Mouse (Mus musculus) embryonic facial prominence, embryonic 13.5 days (tissue): ENCODE measurements around the gene Lenep. TPM values are rescaled to one million over a fixed set of nuclear protein-coding genes. Genes with fewer than 3 reads are reported as not detected.
A peak's percentile ranks its signal among the peaks of the same experiment; 100 is the strongest.

Source experiments
- ATAC-seq: fragments of 200-750 bp; cut with Nextera tagmentation; 2 replicates; pipeline ENCODE4 v1.8.0; 2017; ENCODE audit warnings: low read depth; ENCODE audit not compliant: insufficient number of reproducible peaks, insufficient read depth, low FRiP score, low TSS enrichment
- H3K27ac ChIP-seq: fragments of 300-500 bp; sonication (generic); 2 replicates; pipeline ENCODE4 v1.5.1; 2015; ENCODE audit warnings: moderate library complexity, mild to moderate bottlenecking, inconsistent platforms
- H3K27me3 ChIP-seq: fragments of 300-500 bp; sonication (generic); 2 replicates; pipeline ENCODE4 v1.6.1; 2015; ENCODE audit warnings: mild to moderate bottlenecking, inconsistent platforms
- H3K36me3 ChIP-seq: fragments of 300-500 bp; sonication (generic); 2 replicates; pipeline ENCODE4 v1.6.1; 2015; ENCODE audit warnings: mild to moderate bottlenecking, inconsistent platforms
- H3K4me1 ChIP-seq: fragments of 300-500 bp; sonication (generic); 2 replicates; pipeline ENCODE4 v1.6.1; 2015; ENCODE audit warnings: inconsistent platforms
- H3K4me2 ChIP-seq: fragments of 300-500 bp; sonication (generic); 2 replicates; pipeline ENCODE4 v1.6.1; 2015; ENCODE audit warnings: moderate library complexity, mild to moderate bottlenecking, inconsistent platforms
- H3K4me3 ChIP-seq: fragments of 300-500 bp; sonication (generic); 2 replicates; pipeline ENCODE4 v1.5.1; 2015; ENCODE audit warnings: mild to moderate bottlenecking, inconsistent platforms
- H3K9ac ChIP-seq: fragments of 300-500 bp; sonication (generic); 2 replicates; pipeline ENCODE4 v1.6.1; 2015; ENCODE audit warnings: mild to moderate bottlenecking, inconsistent platforms
- H3K9me3 ChIP-seq: fragments of 300-500 bp; sonication (generic); 2 replicates; pipeline ENCODE4 v1.6.1; 2016; ENCODE audit warnings: inconsistent platforms
- WGBS: fragments of 180-500 bp; shearing (Covaris S2); methylation state at CpG from one replicate; pipeline ENCODE4 v1.1.7; 2015; ENCODE audit warnings: mixed read lengths; 5-methylcytosine and 5-hydroxymethylcytosine counted together
- polyA plus RNA-seq: library from polyadenylated mRNA; unstranded; fragments of >200 nt; fragmentation: Nextera tagmentation; extraction: Ambion mirVana; gene quantifications from 2 replicates; pipeline ENCODE4 v1.2.1, GENCODE M21; 2015

The Lenep gene
- polyA plus RNA-seq, 1 experiment from 2014 or later: not detected

DNA sequence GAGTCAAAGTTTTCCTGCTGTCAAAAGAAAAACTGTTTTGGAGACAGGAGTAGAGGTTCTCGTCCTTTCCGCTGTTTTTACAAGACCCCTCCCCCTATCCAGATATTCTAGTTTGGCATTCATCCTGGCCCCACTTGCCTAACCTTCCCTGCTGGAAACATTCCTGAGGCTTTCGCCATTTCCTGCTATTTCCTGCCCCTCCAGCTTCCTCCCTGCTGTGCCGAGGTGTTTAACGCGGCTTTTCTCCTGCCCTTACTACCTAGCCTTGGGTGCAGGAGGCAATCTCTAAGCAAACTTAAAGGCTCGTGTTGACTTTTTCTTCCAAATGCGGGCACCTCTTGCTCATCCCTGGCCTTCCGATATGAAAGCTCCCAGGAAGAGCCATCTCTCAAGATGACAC is 17.0 kb upstream of the Lenep start:
- no peak for ATAC-seq
- Histone ChIP-seq H3K4me2 (peak overlapping the region; percentile 89), H3K27me3 (no peaks in the 10 kb centered on the region), H3K4me1 (peaks cover 57% of the 10 kb centered on the region), H3K9me3 (no peaks in the 10 kb centered on the region), H3K9ac (peak overlapping the region; percentile 76), H3K27ac (peak overlapping the region; percentile 98), H3K36me3 (peaks cover 31% of the 10 kb centered on the region), H3K4me3 (peak overlapping the region; percentile 52)
- WGBS: 2% methylated on average over 9 of the region's 9 CpGs

- H3K9ac ChIP-seq: peak overlapping the region; percentile 76
- ATAC-seq: no peak
- H3K4me2 ChIP-seq: peak overlapping the region; percentile 89
- no peaks in the 10 kb centered on the region for H3K27me3 ChIP-seq
- peak overlapping the region; percentile 52 for H3K4me3 ChIP-seq
- H3K9me3 ChIP-seq: no peaks in the 10 kb centered on the region
- peaks cover 31% of the 10 kb centered on the region for H3K36me3 ChIP-seq
- H3K27ac ChIP-seq: peak overlapping the region; percentile 98
- whole genome bisulfite sequencing: under 1% methylated on average over 16 of the region's 16 CpGs
- H3K4me1 ChIP-seq: peaks cover 54% of the 10 kb centered on the region
Observed at GRCm38 (mm10) chr3:89418861-89419250, 16.3 kb upstream of the Lenep start.

- ATAC-seq: peak; percentile 89
- H3K27ac ChIP-seq: peak within 1 kb of the TSS; percentile 98
- peaks cover 48% of the 10 kb centered on the region for H3K4me1 ChIP-seq
- H3K4me3 ChIP-seq: peak within 1 kb of the TSS; percentile 52
- H3K9me3 ChIP-seq: no peaks in the 10 kb centered on the region
- H3K9ac ChIP-seq: peak within 1 kb of the TSS; percentile 76
- H3K4me2 ChIP-seq: peak within 1 kb of the TSS; percentile 89
- no peaks in the 10 kb centered on the region for H3K27me3 ChIP-seq
- WGBS: under 1% methylated on average over 39 of the region's 39 CpGs
- peaks cover 27% of the 10 kb centered on the region for H3K36me3 ChIP-seq
Observed at GRCm38 (mm10) chr3:89418170-89418860, 15.7 kb upstream of the Lenep start, which contains the start of the genes Cks1b and Shc1. Gene Cks1b (minus strand): TSS chr3:89418383. Gene Shc1 (plus strand): TSS chr3:89418443.

GRCm38 (mm10) chr3:89417840-89418169 is 15.2 kb upstream of the Lenep start:
- peak; percentile 54; the same call in 1 of the 2 replicates for ATAC-seq
- peaks cover 43% of the 10 kb centered on the region for H3K4me1 ChIP-seq
- WGBS: under 1% methylated on average over 20 of the region's 20 CpGs

DNA sequence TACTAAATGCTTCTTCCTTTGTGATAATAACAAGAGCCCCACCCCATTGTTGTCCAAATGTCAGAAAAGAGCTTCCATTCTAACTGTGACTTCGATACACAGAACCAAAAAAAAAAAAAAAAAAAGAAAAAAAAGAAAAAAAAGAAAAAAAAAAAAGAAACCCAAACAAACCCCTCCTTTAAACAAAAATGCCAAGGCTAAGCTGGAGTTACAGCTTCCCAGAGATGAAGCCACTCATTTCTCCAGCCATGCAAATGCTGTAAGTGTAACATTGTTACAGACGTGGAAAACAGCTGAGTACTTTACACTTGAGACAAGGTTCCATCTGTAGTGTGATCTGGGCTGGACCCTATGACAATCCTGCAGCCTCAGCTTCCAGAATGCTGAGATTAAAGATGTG is 14.5 kb upstream of the Lenep start:
- 27% methylated on average over 2 of the region's 2 CpGs for WGBS
- ATAC-seq: no peak
- H3K4me3 ChIP-seq: peak overlapping the region; percentile 52
- H3K4me2 ChIP-seq: peak overlapping the region; percentile 89
- peaks cover 26% of the 10 kb centered on the region for H3K36me3 ChIP-seq
- peaks cover 37% of the 10 kb centered on the region for H3K4me1 ChIP-seq
- H3K9ac ChIP-seq: peak overlapping the region; percentile 72
- H3K27me3 ChIP-seq: no peaks in the 10 kb centered on the region
- peak overlapping the region; percentile 86; the same call in 1 of the 2 replicates for H3K27ac ChIP-seq
- no peaks in the 10 kb centered on the region for H3K9me3 ChIP-seq

More at GRCm38 (mm10) chr3:89417840-89418169, 15.2 kb upstream of the Lenep start:
- Histone ChIP-seq H3K27me3 (no peaks in the 10 kb centered on the region), H3K4me3 (peak overlapping the region; percentile 52), H3K27ac (peak overlapping the region; percentile 86), H3K4me2 (peak overlapping the region; percentile 89), H3K36me3 (peaks cover 26% of the 10 kb centered on the region), H3K9ac (peak overlapping the region; percentile 72), H3K9me3 (no peaks in the 10 kb centered on the region)

GRCm38 (mm10) chr3:89416158-89416557 is 13.6 kb upstream of the Lenep start:
- peak overlapping the region; percentile 89; the same call in 1 of the 2 replicates for H3K4me2 ChIP-seq
- 96% methylated on average over 8 of the region's 8 CpGs for WGBS
- no peak overlapping the region for H3K9ac ChIP-seq
- ATAC-seq: no peak
- no peak overlapping the region for H3K4me3 ChIP-seq
- peaks cover 26% of the 10 kb centered on the region for H3K36me3 ChIP-seq
- no peaks in the 10 kb centered on the region for H3K9me3 ChIP-seq
- H3K27me3 ChIP-seq: no peaks in the 10 kb centered on the region
- H3K27ac ChIP-seq: no peak overlapping the region
- peaks cover 28% of the 10 kb centered on the region for H3K4me1 ChIP-seq

- peak; percentile 100 for ATAC-seq
- Histone ChIP-seq H3K27ac (no peak within 1 kb of the TSS), H3K27me3 (no peaks in the 10 kb centered on the region), H3K4me1 (peaks cover 13% of the 10 kb centered on the region), H3K36me3 (peaks cover 42% of the 10 kb centered on the region), H3K9me3 (no peaks in the 10 kb centered on the region), H3K4me2 (peak within 1 kb of the TSS; percentile 68), H3K4me3 (peak within 1 kb of the TSS; percentile 53), H3K9ac (peak within 1 kb of the TSS; percentile 69)
- WGBS: 6% methylated on average over 28 of the region's 28 CpGs
Observed at GRCm38 (mm10) chr3:89411490-89412393, 9.1 kb upstream of the Lenep start, which contains the start of gene Flad1. Gene Flad1 (minus strand): TSS chr3:89411870.

DNA sequence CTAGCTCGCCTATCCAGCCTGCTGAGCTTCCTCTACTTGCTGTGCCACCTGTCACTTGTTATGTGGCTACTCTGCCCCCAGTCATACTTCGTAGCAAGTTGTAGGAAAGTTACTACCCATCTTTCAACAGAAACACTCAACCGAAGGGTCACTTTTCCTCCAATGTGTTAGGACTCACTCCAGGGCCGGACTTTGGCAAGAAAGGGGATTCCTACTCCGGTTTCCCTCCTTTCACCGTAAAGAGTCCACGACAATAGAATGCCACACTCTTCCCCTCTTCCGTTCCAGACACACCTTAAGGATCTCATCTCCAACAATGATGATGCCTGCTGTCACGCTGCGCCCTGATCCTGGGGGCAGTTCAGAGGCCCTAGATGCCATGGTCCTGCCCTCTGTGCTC is 8.3 kb upstream of the Lenep start:
- Histone ChIP-seq H3K27me3 (no peaks in the 10 kb centered on the region), H3K36me3 (peaks cover 39% of the 10 kb centered on the region), H3K4me2 (peak overlapping the region; percentile 68), H3K4me3 (peak overlapping the region; percentile 53), H3K9me3 (no peaks in the 10 kb centered on the region), H3K9ac (peak overlapping the region; percentile 69), H3K27ac (no peak overlapping the region), H3K4me1 (peaks cover 7% of the 10 kb centered on the region)
- WGBS: 82% methylated on average over 10 of the region's 10 CpGs
- no peak for ATAC-seq

DNA sequence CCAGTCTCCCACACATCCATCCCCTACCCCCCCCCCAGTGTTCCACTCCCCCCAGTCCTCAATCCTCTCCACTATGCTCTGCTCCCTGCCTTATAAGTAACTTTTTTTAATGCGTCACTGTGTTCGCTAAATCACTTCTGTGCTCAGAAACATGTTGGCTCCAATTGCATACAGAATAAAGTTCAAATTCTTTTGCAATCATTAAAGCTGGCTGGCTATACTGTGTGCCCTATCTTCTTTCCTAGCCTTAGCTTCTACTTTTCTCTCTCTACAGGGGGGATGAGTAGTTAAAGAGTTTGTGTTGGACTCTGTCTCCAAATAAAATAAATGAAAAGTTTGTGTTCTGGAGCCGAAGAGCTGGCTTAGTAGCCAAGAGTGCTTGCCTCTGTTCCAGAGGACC is 7.1 kb upstream of the Lenep start:
- WGBS: 93% methylated on average over 3 of the region's 3 CpGs

GRCm38 (mm10) chr3:89408448-89408847 is 5.9 kb upstream of the Lenep start:
- WGBS: 63% methylated on average over 16 of the region's 16 CpGs
- H3K27ac ChIP-seq: no peak overlapping the region
- H3K27me3 ChIP-seq: no peaks in the 10 kb centered on the region
- peaks cover 37% of the 10 kb centered on the region for H3K36me3 ChIP-seq
- ATAC-seq: no peak
- H3K9ac ChIP-seq: no peak overlapping the region
- no peak overlapping the region for H3K4me3 ChIP-seq
- H3K9me3 ChIP-seq: no peaks in the 10 kb centered on the region
- peaks cover 7% of the 10 kb centered on the region for H3K4me1 ChIP-seq
- H3K4me2 ChIP-seq: no peak overlapping the region

More for the DNA sequence above, 7.1 kb upstream of the Lenep start:
- peaks cover 37% of the 10 kb centered on the region for H3K36me3 ChIP-seq
- no peak overlapping the region for H3K9ac ChIP-seq
- peaks cover 7% of the 10 kb centered on the region for H3K4me1 ChIP-seq
- no peaks in the 10 kb centered on the region for H3K9me3 ChIP-seq
- no peak overlapping the region for H3K4me3 ChIP-seq
- no peaks in the 10 kb centered on the region for H3K27me3 ChIP-seq
- no peak for ATAC-seq
- H3K4me2 ChIP-seq: no peak overlapping the region
- no peak overlapping the region for H3K27ac ChIP-seq

DNA sequence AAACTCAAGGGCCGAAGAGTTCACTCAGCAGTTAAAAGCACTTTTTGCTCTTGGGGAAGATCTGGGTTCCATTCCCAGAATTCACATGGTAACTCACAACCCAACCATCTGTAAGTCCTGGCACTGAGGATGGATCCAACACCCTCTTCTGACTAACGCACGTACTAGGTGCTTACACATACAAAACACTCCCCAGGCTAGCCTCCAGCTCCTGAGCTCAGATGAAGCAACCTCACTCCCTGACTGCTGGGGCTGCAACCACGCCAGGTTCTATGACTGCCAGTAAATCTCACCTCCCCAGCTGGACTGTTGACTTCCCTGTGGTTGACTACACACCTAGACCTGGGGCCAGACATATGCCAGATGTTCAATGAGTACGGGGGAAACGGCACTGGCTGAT is 4.3 kb upstream of the Lenep start:
- no peaks in the 10 kb centered on the region for H3K9me3 ChIP-seq
- H3K4me1 ChIP-seq: peaks cover 7% of the 10 kb centered on the region
- H3K4me2 ChIP-seq: no peak overlapping the region
- ATAC-seq: no peak
- 94% methylated on average over 6 of the region's 6 CpGs for WGBS
- H3K27me3 ChIP-seq: no peaks in the 10 kb centered on the region
- H3K36me3 ChIP-seq: peaks cover 53% of the 10 kb centered on the region
- H3K27ac ChIP-seq: no peak overlapping the region
- H3K9ac ChIP-seq: no peak overlapping the region
- H3K4me3 ChIP-seq: no peak overlapping the region
